Mouse (Mus musculus) heart, postnatal 0 days (tissue): ENCODE data around the gene Cadm4.

ENCODE experiments used
- CTCF ChIP-seq: IDR thresholded peaks from 2 replicates; pipeline ENCODE4 v1.5.1; 2016; ENCODE audit warnings: antibody characterized with exemption, control low read depth, low read depth
- EP300 ChIP-seq: IDR thresholded peaks from 2 replicates; pipeline ENCODE4 v1.6.1; 2016; ENCODE audit warnings: antibody characterized with exemption, low read depth

DNA sequence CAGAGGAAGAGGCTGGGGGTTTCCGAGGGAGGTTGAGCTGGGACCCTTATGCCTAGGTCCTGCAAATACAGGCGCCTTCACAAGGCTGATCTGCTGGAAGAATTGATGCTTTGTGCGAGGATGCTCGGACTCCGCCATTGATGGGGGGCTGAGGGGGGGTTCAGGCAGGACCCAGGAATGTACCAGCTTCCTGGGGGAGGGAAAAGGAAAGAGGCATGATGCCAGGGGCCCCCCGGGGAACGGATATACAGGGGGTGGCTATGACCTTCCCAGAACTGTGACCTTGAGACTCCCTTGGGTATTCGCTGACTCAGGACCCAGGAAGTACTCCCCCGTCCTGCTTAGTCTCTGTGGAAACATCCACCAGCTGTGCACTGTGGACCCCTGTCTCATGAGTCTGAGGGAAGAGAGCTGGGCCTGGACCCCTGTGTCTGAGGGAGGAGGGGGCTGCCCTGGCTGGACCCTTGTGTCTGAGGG is 4.9 kb downstream of the Cadm4 start:
- no peak for TF ChIP-seq CTCF
- TF ChIP-seq EP300, result no peak
